Mouse (Mus musculus): ENCODE measurements around the gene Olfr457. TPM values are rescaled to one million over a fixed set of nuclear protein-coding genes. Genes with fewer than 3 reads are reported as not detected.
"Not testable (repeated sequence)": the region's sequence is repeated elsewhere in the genome, so short reads cannot be mapped to it uniquely, and the experiment has no call there.

The Olfr457 gene
- total and polyA plus RNA-seq, 2 experiments from 2014 or later: not detected

DNA sequence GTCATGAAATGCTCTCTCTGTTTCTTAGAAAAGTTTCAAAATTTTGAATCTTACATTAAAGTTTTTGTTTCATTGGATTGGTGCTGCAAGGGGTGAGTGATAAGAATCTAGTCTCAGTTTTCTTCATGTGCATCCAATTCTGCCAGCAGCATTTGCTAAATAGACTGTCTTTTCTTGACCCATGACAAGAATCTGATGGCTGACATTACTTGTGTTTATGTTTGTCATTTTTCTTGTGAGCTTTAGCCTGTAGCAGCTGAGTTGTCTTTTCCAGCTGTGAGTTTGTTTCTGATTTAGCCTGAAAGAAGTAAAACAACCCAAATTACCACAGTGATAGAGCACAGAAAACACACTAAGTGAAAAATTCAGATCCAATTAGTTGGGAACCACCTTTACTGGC is 8.5 kb upstream of the Olfr457 start:
- Histone ChIP-seq H3K36me3 (replicated peaks; ENCODE audit: control insufficient read depth, insufficient read depth, low read length) (no peaks in the 10 kb centered on the region), H3K9ac (replicated peaks; ENCODE audit: low read depth, low read length) (no peak overlapping the region), H3K27ac (ENCODE audit: low read depth) (no peak overlapping the region), H3K4me1 (ENCODE audit: control insufficient read depth, insufficient read depth) (no peaks in the 10 kb centered on the region), H3K4me3 (ENCODE audit: low read depth, low read length) (no peak overlapping the region), H3K27me3 (ENCODE audit: control insufficient read depth, insufficient read depth, low read length) (no peaks in the 10 kb centered on the region), H3K9me3 (replicated peaks; ENCODE audit: control insufficient read depth, low read length) (no peaks in the 10 kb centered on the region), H3K4me2 (ENCODE audit: low read depth, low read length) (no peak overlapping the region)
- no peak for ATAC-seq (ENCODE audit: insufficient read depth, low read depth)
- no peak for DNase-seq (ENCODE audit: low spot score)
- no peak for TF ChIP-seq EP300 (IDR thresholded peaks at IDR 0.05; ENCODE audit: low read depth)
- no peak for TF ChIP-seq CTCF (IDR thresholded peaks at IDR 0.05; ENCODE audit: low read depth)

GRCm38 (mm10) chr6:42471298-42471697 is 4.8 kb downstream of the Olfr457 start:
- H3K27me3 ChIP-seq (ENCODE audit: control insufficient read depth, insufficient read depth, low read length); H3K4me1 ChIP-seq (ENCODE audit: control insufficient read depth, insufficient read depth); H3K9ac ChIP-seq (replicated peaks; ENCODE audit: low read depth, low read length); H3K4me2 ChIP-seq (ENCODE audit: low read depth, low read length); H3K27ac ChIP-seq (ENCODE audit: low read depth); H3K4me3 ChIP-seq (ENCODE audit: low read depth, low read length); DNase-seq (ENCODE audit: low spot score); H3K36me3 ChIP-seq (replicated peaks; ENCODE audit: control insufficient read depth, insufficient read depth, low read length); H3K9me3 ChIP-seq (replicated peaks; ENCODE audit: control insufficient read depth, low read length); ATAC-seq (ENCODE audit: insufficient read depth, low read depth): not testable (repeated sequence)
- 91% methylated on average over 4 of the region's 4 CpGs for WGBS

DNA sequence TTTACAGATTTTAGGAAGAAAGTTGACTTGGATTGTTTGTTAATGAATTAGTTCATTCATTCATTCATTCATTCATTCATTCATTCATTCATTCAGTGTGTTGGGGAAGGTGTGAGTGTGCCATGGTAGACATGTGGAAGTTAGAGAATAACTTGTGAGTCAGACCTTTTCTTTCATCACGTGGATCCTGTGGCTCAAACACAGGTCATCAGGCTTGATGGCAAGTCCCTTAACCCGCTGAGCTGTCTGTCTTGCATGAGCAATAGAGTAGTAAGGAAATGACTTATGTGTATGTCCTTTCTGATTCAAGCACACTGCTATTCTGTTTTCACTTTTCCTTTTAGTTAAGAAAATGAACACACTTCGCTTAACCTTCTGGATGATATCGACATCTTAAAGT is 5.6 kb downstream of the Olfr457 start:
- Histone ChIP-seq H3K27ac (ENCODE audit: low read depth) (no peak overlapping the region), H3K36me3 (replicated peaks; ENCODE audit: control insufficient read depth, insufficient read depth, low read length) (no peaks in the 10 kb centered on the region), H3K9me3 (replicated peaks; ENCODE audit: control insufficient read depth, low read length) (no peaks in the 10 kb centered on the region), H3K27me3 (ENCODE audit: control insufficient read depth, insufficient read depth, low read length) (no peaks in the 10 kb centered on the region), H3K9ac (replicated peaks; ENCODE audit: low read depth, low read length) (no peak overlapping the region), H3K4me2 (ENCODE audit: low read depth, low read length) (no peak overlapping the region), H3K4me3 (ENCODE audit: low read depth, low read length) (no peak overlapping the region), H3K4me1 (ENCODE audit: control insufficient read depth, insufficient read depth) (no peaks in the 10 kb centered on the region)
- 87% methylated on average over 4 of the region's 4 CpGs for WGBS
- TF ChIP-seq CTCF (IDR thresholded peaks at IDR 0.05; ENCODE audit: low read depth) (no peak), EP300 (IDR thresholded peaks at IDR 0.05; ENCODE audit: low read depth) (no peak)
- DNase-seq (ENCODE audit: low spot score) (no peak), ATAC-seq (ENCODE audit: insufficient read depth, low read depth) (no peak)

- 24% methylated on average over 1 of the region's 1 CpGs for WGBS
- Histone ChIP-seq H3K9ac (replicated peaks; ENCODE audit: low read depth, low read length) (no peak within 1 kb of the TSS), H3K4me2 (ENCODE audit: low read depth, low read length) (no peak within 1 kb of the TSS), H3K27ac (ENCODE audit: low read depth) (no peak within 1 kb of the TSS), H3K4me3 (ENCODE audit: low read depth, low read length) (no peak within 1 kb of the TSS), H3K27me3 (ENCODE audit: control insufficient read depth, insufficient read depth, low read length) (no peaks in the 10 kb centered on the region), H3K4me1 (ENCODE audit: control insufficient read depth, insufficient read depth) (no peaks in the 10 kb centered on the region), H3K36me3 (replicated peaks; ENCODE audit: control insufficient read depth, insufficient read depth, low read length) (no peaks in the 10 kb centered on the region), H3K9me3 (replicated peaks; ENCODE audit: control insufficient read depth, low read length) (no peaks in the 10 kb centered on the region)
- DNase-seq (ENCODE audit: low spot score) (no peak), ATAC-seq (ENCODE audit: insufficient read depth, low read depth) (no peak)
- no peak for TF ChIP-seq CTCF (IDR thresholded peaks at IDR 0.05; ENCODE audit: low read depth)
- TF ChIP-seq EP300 (IDR thresholded peaks at IDR 0.05; ENCODE audit: low read depth): no peak
These were observed 11.0 kb downstream of the Olfr457 start, which contains the start of gene Olfr458 for GRCm38 (mm10) chr6:42465096-42465495. Olfr458 (minus strand) TSS chr6:42465196.

GRCm38 (mm10) chr6:42447381-42447780 is 28.8 kb downstream of the Olfr457 start:
- Histone ChIP-seq H3K9me3 (replicated peaks; ENCODE audit: control insufficient read depth, low read length) (no peaks in the 10 kb centered on the region), H3K36me3 (replicated peaks; ENCODE audit: control insufficient read depth, insufficient read depth, low read length) (no peaks in the 10 kb centered on the region), H3K4me1 (ENCODE audit: control insufficient read depth, insufficient read depth) (no peaks in the 10 kb centered on the region), H3K27me3 (ENCODE audit: control insufficient read depth, insufficient read depth, low read length) (no peaks in the 10 kb centered on the region), H3K27ac (ENCODE audit: low read depth) (no peak overlapping the region), H3K4me3 (ENCODE audit: low read depth, low read length) (no peak overlapping the region), H3K4me2 (ENCODE audit: low read depth, low read length) (no peak overlapping the region), H3K9ac (replicated peaks; ENCODE audit: low read depth, low read length) (no peak overlapping the region)
- ATAC-seq (ENCODE audit: insufficient read depth, low read depth): no peak
- TF ChIP-seq EP300 (IDR thresholded peaks at IDR 0.05; ENCODE audit: low read depth) (no peak), CTCF (IDR thresholded peaks at IDR 0.05; ENCODE audit: low read depth) (no peak)
- 71% methylated on average over 2 of the region's 2 CpGs for WGBS
- no peak for DNase-seq (ENCODE audit: low spot score)

DNA sequence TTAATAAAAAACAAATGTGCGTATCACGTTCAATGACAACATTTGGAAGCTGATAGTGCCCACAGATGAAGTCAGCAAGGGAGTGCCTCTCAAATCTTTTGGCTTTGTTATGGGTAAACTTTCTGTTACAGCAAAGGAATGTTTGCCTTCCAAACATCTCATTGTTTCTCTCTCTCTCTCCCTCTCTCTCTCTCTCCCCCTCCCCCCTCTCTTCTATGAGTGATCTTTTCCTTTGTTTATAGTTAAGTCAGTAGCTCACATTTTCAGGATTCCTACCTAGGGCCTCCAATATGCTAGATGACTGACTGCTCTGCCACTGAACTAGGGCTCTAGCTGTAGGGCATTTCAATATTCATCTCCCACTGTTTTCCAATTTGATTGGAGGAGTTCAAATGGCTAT is 31.6 kb downstream of the Olfr457 start:
- H3K4me3 ChIP-seq (ENCODE audit: low read depth, low read length): no peak overlapping the region
- H3K27me3 ChIP-seq (ENCODE audit: control insufficient read depth, insufficient read depth, low read length): no peaks in the 10 kb centered on the region
- H3K9me3 ChIP-seq (replicated peaks; ENCODE audit: control insufficient read depth, low read length): no peaks in the 10 kb centered on the region
- no peak for TF ChIP-seq CTCF (IDR thresholded peaks at IDR 0.05; ENCODE audit: low read depth)
- no peak for TF ChIP-seq EP300 (IDR thresholded peaks at IDR 0.05; ENCODE audit: low read depth)
- WGBS: 63% methylated on average over 2 of the region's 2 CpGs
- no peak overlapping the region for H3K4me2 ChIP-seq (ENCODE audit: low read depth, low read length)
- no peaks in the 10 kb centered on the region for H3K4me1 ChIP-seq (ENCODE audit: control insufficient read depth, insufficient read depth)
- H3K9ac ChIP-seq (replicated peaks; ENCODE audit: low read depth, low read length): no peak overlapping the region
- no peak overlapping the region for H3K27ac ChIP-seq (ENCODE audit: low read depth)
- no peak for ATAC-seq (ENCODE audit: insufficient read depth, low read depth)
- H3K36me3 ChIP-seq (replicated peaks; ENCODE audit: control insufficient read depth, insufficient read depth, low read length): no peaks in the 10 kb centered on the region
- no peak for DNase-seq (ENCODE audit: low spot score)

Data from heart, postnatal 0 days (tissue).